Comparison of ENCODE assay signal across 8 mouse cellular contexts in genomic region chr2:156614258-156614556, GRCm38 (mm10). TPM values are rescaled to one million over a fixed set of nuclear protein-coding genes. Genes with fewer than 3 reads are reported as not detected.
DNase-seq lines count a peak whose midpoint lies in the region; ATAC-seq and TF ChIP-seq lines count a peak whose summit lies in the region.

No protein-coding gene starts in this region.

- WGBS in embryonic facial prominence, embryonic 13.5 days = 1% methylated on average over 18 of the region's 18 CpGs
- 1% methylated on average over 18 of the region's 18 CpGs for WGBS in limb, embryonic 12.5 days
- WGBS in stomach, embryonic 16.5 days = under 1% methylated on average over 18 of the region's 18 CpGs

- TF ChIP-seq CTCF in layer of hippocampus, adult 2 months (conservative IDR thresholded peaks at IDR 0.05) = no peak
- no peak for TF ChIP-seq CTCF in brain, embryonic 14.5 days (IDR thresholded peaks at IDR 0.05; ENCODE audit: borderline replicate concordance, extremely low read depth, insufficient read depth, insufficient read length)

- no peaks in the 10 kb centered on the region for H3K36me3 ChIP-seq in embryonic facial prominence, embryonic 13.5 days
- no peaks in the 10 kb centered on the region for H3K36me3 ChIP-seq in limb, embryonic 12.5 days
- H3K36me3 ChIP-seq in stomach, embryonic 16.5 days (ENCODE audit: control insufficient read depth, insufficient read depth, low read length) = no peaks in the 10 kb centered on the region

- H3K4me3 ChIP-seq in layer of hippocampus, adult 2 months = peak overlapping the region; percentile 91
- H3K4me3 ChIP-seq in embryonic facial prominence, embryonic 13.5 days = peak overlapping the region; percentile 79
- peak overlapping the region; percentile 70 for H3K4me3 ChIP-seq in limb, embryonic 12.5 days (replicated peaks)
- H3K4me3 ChIP-seq in stomach, embryonic 16.5 days (replicated peaks; ENCODE audit: low read length) = peak overlapping the region; percentile 62

- H3K4me2 ChIP-seq in embryonic facial prominence, embryonic 13.5 days = peak overlapping the region; percentile 98
- H3K4me2 ChIP-seq in limb, embryonic 12.5 days = peak overlapping the region; percentile 99
- H3K4me2 ChIP-seq in stomach, embryonic 16.5 days (ENCODE audit: low read depth, low read length) = peak overlapping the region; percentile 95

- peak overlapping the region; percentile 79 for H3K9ac ChIP-seq in embryonic facial prominence, embryonic 13.5 days
- H3K9ac ChIP-seq in limb, embryonic 12.5 days (replicated peaks) = peak overlapping the region; percentile 70
- peak overlapping the region; percentile 72 for H3K9ac ChIP-seq in stomach, embryonic 16.5 days (ENCODE audit: low read length)

- no peak for TF ChIP-seq POLR2A in brain, embryonic 14.5 days (IDR thresholded peaks at IDR 0.05; ENCODE audit: borderline replicate concordance, extremely low read depth, insufficient read depth, insufficient read length, poor library complexity, severe bottlenecking)

- H3K27ac ChIP-seq in layer of hippocampus, adult 2 months = peak overlapping the region; percentile 98
- no peak overlapping the region for H3K27ac ChIP-seq in embryonic facial prominence, embryonic 13.5 days
- no peak overlapping the region for H3K27ac ChIP-seq in limb, embryonic 12.5 days
- H3K27ac ChIP-seq in stomach, embryonic 16.5 days (ENCODE audit: low read length) = no peak overlapping the region

- peak in 1 of 2 experiments; percentile 41 for DNase-seq in layer of hippocampus, adult 2 months (ENCODE audit: low spot score in 2 of 2)
- DNase-seq in layer of hippocampus, adult 18-20 months (ENCODE audit: low spot score in 2 of 2) = no peak
- DNase-seq in brain, embryonic 14.5 days (ENCODE audit: low read depth) = peak; percentile 39
- DNase-seq in frontal cortex, postnatal 14 days (ENCODE audit: low spot score in 2 of 2) = no peak
- no peak for DNase-seq in gastrocnemius, postnatal 25 days

- no peaks in the 10 kb centered on the region for H3K9me3 ChIP-seq in embryonic facial prominence, embryonic 13.5 days
- no peaks in the 10 kb centered on the region for H3K9me3 ChIP-seq in limb, embryonic 12.5 days
- H3K9me3 ChIP-seq in stomach, embryonic 16.5 days (replicated peaks; ENCODE audit: control insufficient read depth, low read length) = no peaks in the 10 kb centered on the region

- peaks cover 94% of the 10 kb centered on the region for H3K27me3 ChIP-seq in embryonic facial prominence, embryonic 13.5 days
- H3K27me3 ChIP-seq in limb, embryonic 12.5 days = peaks cover 89% of the 10 kb centered on the region
- peaks cover 58% of the 10 kb centered on the region for H3K27me3 ChIP-seq in stomach, embryonic 16.5 days (ENCODE audit: control insufficient read depth, insufficient read depth, low read length)

- 0 out of 2 replicates have a peak, but pooled peaks have one; percentile 32 for ATAC-seq in embryonic facial prominence, embryonic 13.5 days (ENCODE audit: insufficient number of reproducible peaks, insufficient read depth, low FRiP score, low TSS enrichment, low read depth)
- ATAC-seq in limb, embryonic 12.5 days (ENCODE audit: insufficient number of reproducible peaks, insufficient read depth, low FRiP score, low TSS enrichment, low read depth) = 0 out of 2 replicates have a peak, but pooled peaks have one; percentile 7
- ATAC-seq in stomach, embryonic 16.5 days (ENCODE audit: insufficient read depth, low FRiP score) = no peak; the same call in 1 of the 2 replicates

- peaks cover 25% of the 10 kb centered on the region for H3K4me1 ChIP-seq in embryonic facial prominence, embryonic 13.5 days
- H3K4me1 ChIP-seq in limb, embryonic 12.5 days (replicated peaks) = peaks cover 19% of the 10 kb centered on the region
- H3K4me1 ChIP-seq in stomach, embryonic 16.5 days (ENCODE audit: control insufficient read depth, insufficient read depth, low read length) = peaks cover 14% of the 10 kb centered on the region

RNA-seq across cellular contexts. Expression of gene Dlgap4, which starts 0.7 kb away (rescaled TPM):
- total RNA-seq in layer of hippocampus, adult 2 months (2021) = 100 to 1,000 TPM; 194 to 198 TPM
- total RNA-seq in layer of hippocampus, adult 18-20 months (2021) = 100 to 1,000 TPM; 199 to 207 TPM
- 344 and 397 TPM in 2 replicates for polyA plus RNA-seq in brain, embryonic 14.5 days (2012; rRNA removed)
- 89.7 and 98.3 TPM in 2 replicates for polyA plus RNA-seq in embryonic facial prominence, embryonic 13.5 days (2015; fragmentation: Nextera tagmentation; extraction: Ambion mirVana)
- 101 and 106 TPM in 2 replicates for polyA plus RNA-seq in limb, embryonic 12.5 days (2016; fragmentation: Nextera tagmentation; extraction: Ambion mirVana)
- 55.5 and 56.4 TPM in 2 replicates for polyA plus RNA-seq in stomach, embryonic 16.5 days (2015; fragmentation: Nextera tagmentation; extraction: Ambion mirVana)
- total RNA-seq in gastrocnemius, postnatal 25 days (2021) = 10 to 100 TPM; 50.4 to 55.7 TPM
